Mouse (Mus musculus): ENCODE results near the gene Rab37.

The Rab37 gene

DNA sequence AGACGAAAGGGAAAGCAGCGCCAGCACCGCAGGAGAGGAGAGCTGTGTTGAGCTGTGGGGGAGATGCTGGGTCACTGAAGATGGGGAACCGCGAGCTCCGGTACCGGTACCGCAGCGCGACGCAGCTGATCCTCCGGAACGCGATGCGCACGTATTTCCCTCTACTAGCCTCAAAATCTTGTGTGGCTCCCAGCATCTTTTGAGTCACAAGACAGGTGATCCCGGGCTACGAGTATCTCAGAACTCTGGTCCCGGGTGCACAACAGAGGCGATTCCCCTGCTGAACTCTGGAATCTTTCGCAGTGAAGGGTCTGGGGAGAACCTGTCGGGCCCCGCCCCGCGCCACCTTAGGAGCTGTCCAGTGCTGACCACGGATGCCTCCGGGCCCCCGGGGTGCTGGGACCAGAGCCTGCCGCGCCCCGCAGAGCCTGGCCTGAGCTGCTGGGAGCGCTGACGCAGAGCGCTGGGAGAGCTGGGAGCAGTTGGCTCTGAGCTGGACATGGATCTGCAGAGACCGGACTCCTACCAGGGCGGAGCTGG lies at the start of gene Rab37:
Rab37 (plus strand) TSS at position 70 of the 540 bp plus-strand sequence.
- DNase-seq: peak; percentile 58

DNA sequence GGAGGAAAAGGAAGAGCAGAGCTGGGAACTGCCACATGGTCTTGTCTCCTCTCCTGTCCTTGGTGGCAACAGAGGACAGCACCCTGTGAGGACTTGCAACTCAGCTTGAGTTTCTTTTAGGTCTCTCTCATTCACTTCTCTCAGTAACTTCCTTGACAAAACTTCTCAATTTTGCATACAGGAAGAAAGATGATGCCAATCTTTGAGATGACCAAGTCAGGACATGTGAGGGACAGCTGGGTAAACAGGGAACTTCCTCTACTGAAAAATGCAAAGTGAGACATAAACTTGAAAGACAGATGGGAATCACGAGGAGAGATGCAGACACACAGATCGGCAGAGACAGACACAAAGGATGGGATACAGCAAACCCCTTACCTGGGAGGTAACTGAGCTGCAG lies 43.0 kb upstream of the Rab37 start, which contains the start of gene Cd300ld3:
Cd300ld3 (minus strand) TSS at position 151 of the 400 bp plus-strand sequence.
- DNase-seq: no peak

DNA sequence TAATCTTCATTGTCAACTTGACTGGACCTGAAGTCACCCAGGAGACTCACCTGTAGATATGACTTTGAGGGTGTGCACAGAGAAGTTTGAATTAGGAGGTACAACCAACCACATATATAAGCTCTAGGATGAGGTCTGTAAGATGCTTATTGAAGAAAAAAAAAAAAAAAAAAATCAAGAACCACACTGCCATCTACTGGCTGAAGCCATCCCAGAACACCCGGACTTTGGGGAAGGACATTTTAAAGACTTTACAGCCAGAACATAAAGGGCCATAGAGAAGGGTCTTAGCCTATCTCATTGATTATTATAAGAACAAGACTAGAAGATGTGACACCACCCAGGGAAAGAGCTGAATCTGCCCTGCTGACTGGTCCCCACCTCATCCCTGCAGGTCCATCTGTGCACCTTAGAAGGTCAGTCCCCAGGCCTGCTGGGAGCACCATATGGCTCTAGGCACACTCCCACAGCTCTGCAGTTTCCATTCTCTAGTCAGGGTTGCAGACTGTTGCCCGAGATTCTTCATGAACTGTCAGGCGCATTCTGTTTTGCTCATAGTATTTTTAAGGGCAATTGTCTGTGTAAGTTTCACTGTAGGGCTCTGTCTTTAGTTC lies 41.8 kb upstream of the Rab37 start:
- DNase-seq: no peak

DNA sequence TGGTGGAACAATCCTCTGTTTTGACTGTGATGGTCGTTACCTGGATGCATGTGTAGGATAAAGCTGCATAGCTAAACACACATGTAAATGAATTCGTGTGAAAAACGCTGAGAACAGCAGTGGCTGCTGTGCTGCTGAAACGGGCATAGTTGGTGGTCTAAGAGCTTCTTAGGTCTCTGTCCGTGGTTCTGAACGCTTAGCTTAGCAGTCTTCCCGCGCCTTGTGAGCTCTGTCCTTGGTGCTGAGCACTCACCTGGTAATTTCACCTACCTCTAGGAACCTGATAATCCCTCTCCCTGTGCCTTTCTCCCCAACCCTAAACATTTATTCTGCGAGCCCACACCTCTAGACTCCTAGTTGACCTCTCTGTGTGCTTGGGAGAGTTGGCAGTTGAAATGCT lies 39.0 kb upstream of the Rab37 start:
- DNase-seq: peak; percentile 76

DNA sequence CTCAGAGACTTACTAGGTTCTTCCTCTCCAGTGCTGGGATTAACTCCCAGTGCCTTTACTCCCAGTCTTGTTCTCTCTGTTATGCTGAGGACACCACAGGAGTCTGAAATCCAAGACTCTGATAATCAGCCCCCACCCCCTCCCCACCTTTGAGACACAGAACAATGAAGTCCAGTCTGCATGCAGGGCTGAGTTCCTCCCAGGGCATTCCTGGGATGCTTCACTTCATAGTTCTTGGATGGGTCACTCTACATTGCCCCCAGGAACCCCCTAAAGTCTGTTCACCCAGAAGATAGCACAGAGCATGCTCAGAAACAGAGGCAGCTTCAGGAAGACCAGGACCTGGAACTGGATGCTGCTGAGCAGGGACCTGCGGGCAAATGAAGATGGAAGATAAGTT lies 38.2 kb upstream of the Rab37 start:
- DNase-seq: no peak

DNA sequence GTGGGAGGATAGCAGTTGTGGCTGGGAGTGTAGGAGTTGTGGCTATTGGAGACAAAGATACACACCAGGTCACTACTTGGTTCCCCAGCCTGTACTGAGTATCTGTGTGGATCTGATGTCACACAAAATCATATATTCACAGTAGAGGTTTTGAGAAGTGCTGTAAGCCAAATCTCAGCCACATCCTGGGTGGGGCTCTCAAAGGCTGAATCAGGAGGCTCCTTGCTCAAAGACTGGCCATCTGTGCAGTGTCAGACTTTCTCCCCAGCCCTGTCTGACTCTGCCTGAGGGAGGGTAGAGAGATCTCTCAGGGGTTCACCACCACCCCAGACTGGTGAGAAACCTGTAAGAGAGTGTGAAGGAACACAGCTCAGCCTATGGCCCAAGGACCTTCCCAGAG lies 36.7 kb upstream of the Rab37 start:
- DNase-seq: no peak

DNA sequence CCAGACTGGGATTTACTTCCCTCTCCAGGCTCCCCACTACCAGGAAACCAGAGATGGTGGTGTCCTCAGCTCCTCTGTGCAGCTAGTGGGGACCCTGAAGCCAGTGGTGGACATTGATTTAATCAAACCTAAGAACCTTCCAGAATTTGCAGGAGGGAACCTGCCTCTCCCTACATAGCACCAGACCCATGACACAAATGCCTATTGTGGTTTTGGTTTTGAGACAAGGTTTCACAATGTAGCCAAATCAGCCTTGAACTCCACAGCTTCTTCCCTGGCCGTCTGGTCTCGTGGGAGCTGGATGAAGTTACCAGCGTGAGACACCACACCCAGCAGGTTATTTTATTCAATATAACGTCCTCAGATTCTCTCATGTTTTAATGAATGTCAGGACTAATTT lies 32.5 kb upstream of the Rab37 start:
- DNase-seq: no peak

DNA sequence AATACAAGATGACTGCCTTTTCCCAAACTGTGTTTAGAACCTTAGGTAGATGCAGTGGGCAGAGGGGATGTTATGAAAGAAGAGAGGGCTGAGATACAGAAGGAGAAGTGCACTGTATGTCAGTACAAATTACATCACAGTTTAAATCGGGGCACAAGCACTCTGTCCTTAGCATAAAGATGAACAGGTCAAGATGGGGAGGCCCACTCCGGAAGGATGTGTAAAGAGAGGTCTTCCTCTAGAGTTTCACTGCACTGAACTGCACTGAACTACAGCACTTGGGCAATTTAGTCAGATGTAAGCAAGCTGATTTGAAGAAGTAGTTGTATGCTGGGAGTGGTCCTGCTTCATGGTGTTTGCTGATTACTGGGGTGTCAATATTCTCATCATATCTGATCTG lies 31.4 kb upstream of the Rab37 start:
- DNase-seq: no peak

DNA sequence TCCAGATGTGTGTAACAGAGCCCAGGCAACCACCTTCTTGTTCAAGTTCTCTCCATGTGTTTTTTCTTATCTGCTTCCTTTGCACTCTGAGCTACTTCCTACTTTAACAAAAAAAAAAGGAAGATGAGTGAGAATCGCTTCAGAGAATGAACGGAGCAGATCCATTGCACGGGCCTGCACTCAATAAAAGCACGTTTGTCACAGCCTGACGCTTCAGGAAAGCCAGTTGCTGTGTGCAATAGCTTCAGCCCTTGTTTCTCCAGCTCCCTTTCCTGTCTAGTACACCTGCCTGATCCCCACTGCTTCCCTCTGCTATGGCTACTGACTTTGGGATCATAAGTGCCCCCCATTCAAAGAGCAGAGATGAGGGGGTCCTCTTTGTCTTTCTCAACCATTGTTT lies 29.2 kb upstream of the Rab37 start, which contains the start of gene Cd300e:
Cd300e (minus strand) TSS at position 101 of the 400 bp plus-strand sequence.
- no peak for DNase-seq

DNA sequence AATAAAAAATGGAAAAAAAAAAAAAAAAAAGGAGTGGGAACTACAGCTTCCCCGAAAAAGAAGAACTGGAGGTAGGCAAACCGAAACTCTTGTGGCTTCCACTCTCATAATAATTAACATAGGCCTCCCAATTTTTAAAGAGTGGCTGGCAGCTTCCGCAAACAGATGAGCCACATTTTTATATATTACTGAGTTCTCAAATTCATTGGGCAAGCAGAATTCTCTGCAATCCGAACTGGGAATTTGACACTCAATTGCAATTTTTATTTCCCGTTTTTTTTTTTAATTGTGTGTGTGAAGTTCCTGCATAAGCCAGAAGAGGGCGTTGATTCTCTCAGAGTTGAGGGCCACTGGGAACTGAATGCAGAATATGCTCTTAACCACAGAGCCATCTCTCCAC lies 24.5 kb upstream of the Rab37 start:
- DNase-seq: no peak

DNA sequence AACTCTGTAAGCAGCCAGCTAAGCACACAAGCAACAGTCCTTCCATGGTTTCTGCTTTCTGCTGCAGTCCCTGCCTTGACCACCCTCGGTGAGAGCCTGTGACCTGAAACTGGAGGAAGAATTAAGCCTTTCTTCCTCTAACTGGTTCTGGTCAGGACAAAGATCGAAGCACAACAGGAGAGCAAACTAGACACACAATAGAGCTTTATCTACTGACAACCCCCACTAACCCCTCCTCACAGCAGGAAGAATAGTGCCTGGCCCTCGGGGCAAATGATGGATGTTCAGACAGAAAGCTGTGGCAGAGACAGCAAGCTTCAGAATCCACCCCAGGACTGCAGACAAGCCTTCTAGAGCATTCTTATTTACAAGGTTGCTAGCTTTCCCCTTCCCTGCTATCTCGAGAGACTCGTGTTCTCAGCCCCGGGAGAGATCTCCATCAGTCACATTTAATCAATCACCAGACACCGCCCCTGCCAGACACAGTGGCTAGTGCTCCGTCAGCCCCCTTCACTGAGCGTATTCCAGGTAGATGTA lies 20.1 kb upstream of the Rab37 start:
- no peak for DNase-seq

DNA sequence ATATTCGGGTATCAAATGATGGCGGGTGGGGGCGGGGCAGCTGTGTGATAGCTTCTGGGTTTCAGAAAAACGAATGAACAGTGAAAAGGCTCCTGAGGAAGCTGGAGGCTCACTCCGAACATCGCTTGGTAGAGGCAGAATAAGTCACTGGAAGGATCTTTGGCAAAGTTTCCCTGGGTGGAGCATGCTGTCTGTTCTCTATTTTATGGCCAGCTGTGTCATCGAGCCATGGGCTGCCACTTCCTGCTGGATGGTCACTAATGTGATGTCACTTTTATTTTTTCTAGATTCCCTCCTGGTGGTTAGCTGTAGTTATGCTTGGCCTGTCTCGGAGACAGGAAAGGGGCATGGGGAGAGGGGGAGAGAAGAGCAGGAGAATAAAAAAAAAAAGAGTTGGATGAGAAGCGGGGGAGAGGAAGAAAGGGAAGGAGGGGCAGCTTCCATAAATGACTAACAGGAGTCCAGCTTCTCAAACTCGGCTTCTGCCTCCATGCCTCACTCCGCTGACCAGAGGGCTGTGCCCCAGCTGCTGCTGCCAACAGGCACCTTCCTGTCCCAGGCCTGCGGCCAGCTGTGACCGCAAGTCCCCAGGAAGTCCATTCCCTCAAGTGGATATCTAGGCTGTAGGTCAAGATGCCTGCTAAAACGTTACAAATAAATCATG lies 19.5 kb upstream of the Rab37 start:
- no peak for DNase-seq

DNA sequence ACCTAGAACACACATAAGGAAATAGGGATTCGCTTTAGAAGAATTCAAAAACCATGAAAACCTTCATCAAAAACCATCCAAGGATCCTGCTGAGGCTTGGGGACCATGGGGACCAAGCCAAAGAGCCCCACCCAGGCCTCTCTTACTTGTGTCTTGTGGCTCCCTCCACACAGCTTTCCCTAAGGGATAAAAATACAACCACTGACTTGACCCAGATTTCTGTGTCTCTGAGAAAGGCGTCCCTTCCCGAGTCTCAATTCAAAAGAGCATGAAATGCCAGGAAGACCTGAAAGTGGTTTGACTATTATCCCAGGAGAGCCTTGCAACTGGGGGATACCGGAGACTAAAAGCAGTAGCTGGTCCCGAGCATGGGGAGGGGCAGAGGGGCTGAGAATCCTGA lies 18.2 kb upstream of the Rab37 start:
- no peak for DNase-seq

DNA sequence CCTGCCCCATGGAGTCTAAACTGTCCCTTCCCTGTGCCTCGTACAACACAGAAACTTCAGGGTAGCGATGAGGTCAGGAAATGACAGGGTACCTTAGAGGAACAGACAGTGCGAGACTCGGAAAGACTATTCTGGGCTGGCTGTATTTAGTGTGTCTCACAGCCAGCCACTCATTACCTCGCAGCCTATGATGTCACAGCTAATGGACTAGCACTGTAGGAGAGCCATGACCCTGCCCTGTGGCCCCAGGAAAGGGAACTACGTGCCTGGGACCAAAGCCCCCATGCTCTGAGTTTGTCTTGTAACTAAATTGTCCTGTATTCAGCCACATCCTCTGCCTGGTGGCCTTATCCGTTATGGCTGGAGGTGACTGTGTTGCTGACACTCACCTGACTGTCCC lies 15.8 kb upstream of the Rab37 start:
- DNase-seq: no peak

DNA sequence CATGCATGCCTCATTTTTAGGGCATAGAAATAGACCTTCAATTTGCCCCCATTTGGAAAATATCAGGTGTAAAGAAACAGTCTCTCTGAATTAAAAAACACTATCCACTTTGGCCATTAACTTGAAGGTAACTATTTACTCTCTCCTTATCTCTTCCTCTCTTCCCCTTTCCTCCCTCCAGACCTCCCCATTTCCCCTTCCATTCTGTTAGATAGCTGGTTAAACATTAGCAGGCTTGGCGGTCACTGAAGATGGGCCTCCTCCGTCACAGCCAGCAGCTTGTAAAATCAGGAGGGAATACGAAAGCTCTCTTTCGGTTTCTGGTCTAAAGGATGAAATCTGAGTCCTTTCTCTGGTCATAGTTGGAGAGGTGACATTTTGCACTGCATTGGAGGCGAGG lies 15.4 kb upstream of the Rab37 start:
- no peak for DNase-seq

DNA sequence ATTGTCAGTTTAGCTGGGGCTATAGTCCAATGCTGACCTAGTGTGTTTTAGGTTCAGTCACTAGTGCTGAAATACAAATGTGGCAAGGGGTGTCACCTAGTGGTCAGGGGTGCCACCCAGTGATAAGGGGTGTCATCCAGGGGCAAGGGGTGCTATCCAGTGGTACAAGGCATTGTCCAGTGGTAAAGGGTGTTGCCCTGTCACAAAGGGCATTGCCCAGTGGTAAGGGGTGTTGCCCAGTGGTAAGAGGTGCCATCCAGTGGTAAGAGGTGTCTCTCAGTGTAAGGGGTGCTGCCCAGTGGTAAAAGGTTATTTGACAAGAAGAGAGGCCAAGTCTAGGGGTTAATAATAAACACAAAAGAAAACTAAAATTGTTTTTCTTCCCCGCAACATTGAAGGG lies 13.8 kb upstream of the Rab37 start:
- no peak for DNase-seq

DNA sequence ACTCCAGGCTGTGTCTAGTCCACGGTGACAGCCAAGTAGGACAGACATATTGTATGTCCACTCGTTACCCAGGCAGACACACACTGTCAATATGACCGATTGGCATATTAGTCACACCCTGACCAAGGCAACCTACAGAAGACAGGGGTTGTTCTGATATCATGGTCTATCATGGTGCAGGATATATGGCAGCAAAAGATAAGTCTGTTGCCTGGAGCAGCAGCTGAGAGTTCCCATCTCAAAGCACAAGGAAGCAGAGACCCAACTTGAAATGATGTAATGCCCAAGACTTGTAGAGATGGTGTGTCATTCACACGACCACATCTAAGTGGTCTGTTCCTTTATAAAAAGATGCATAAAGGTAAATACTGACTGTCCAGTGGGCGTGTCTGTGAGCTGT lies 12.6 kb upstream of the Rab37 start:
- DNase-seq: no peak

DNA sequence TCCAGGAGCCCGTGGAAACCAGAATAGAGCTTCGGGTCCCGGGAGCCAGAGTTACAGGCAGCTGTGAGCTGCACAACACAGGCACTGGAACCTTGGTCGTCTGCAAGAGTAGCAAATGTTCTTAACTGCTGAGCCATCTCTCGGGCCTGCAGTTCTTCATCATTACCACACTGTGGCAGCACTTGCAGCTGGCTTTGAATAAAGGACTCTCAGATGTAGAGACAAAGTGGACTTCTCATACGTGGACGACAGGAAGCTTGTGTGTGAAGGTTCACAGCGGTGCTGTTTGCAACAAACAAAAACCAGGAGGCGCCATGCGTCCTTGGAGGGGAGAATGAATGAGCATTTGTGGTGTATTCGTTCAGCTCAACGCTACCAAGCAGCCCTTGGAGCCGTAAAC lies 10.3 kb upstream of the Rab37 start:
- DNase-seq: peak; percentile 55

DNA sequence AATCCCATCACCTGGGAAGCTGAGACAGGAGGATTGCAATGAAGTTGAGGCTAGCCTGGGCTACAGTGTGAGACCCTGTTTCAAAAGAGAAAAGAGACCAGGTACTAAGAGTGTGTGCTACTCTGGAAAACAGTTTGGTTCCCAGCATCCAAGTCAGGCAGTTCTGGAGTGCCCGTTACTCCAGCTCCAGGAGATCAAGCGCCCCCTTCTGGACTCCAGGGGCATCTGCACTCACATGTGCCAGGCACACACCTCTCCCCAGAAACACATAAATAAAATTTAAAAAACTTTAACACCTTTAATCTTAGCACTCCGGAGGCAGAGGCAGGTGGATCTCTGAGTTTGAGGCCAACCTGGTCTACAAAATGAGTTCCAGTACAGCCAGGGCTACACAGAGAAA lies 9.9 kb upstream of the Rab37 start:
- DNase-seq: no peak

DNA sequence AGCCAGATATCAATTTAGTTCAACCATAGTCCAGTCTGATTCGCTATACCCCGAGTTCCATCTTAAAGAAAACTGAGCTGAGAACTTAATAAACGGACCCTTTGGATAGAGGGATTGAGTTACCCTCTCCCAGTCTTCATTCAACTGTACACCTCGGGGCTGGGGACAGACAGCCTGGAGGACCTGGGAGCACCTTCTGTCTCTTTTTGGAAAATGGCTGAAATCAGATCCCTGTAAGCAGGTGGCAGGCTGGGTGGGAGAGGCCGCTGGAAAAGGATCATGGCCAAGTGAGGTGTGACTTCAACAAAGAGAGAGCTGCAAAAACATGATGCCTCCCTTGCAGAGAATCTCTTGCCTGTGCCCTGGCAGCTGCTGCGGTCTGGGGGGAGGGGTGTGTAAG lies 9.0 kb upstream of the Rab37 start:
- DNase-seq: no peak

DNA sequence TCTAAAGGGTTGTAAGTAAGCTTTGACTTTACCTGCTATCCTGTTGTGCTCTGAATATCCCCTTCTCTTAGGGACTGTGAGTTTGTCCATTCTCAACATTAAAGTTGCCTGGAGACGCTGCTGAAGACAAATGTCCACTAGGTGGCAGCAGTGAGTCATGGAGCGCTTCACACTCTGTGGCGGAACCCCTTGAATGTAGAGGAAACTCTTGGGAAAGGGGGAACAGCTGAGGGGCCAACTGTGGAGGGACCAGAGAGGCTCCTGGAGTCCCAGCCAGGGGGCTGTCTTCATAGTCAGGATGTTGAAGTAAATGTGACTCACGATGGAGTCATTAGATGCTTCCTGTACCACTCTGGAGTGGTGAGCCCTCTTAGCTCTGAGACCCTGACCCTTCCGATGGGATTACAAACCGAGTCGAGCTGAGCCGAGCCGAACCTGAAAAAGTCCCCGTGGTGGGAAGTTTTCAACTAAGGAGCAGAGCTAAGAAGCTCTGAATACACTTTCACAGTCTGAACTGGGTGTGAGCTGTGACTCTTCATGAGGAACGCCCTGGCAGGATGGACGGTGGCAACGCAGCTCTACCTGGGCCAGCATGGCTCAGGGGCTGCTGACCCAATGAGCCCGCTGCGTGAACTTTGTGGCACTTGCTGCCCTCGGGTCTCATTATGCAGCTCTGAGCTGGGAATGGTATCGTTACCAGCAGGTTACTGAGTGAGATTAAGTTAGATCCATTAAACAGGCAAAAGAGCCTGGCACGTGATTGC lies 7.7 kb upstream of the Rab37 start:
- DNase-seq: peak; percentile 83

DNA sequence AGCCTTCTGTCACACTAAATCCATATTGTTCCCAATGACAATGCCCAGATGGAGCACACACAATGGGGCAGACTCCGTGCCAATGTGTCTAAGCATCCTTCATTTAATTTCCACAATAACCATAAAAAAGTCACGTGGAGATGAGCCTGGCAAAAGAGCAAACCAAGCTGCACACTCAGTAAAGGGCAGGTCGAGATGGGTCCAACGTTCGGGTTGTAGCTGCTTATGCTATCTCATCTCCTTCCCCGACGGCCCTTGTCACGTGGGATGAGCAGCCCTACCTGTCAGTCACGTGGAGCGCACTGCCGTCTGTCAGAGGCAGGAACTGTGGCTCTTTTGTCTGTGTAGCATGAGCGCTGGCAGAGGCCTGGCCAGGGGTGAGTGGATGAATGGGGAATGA lies 6.6 kb upstream of the Rab37 start:
- no peak for DNase-seq

DNA sequence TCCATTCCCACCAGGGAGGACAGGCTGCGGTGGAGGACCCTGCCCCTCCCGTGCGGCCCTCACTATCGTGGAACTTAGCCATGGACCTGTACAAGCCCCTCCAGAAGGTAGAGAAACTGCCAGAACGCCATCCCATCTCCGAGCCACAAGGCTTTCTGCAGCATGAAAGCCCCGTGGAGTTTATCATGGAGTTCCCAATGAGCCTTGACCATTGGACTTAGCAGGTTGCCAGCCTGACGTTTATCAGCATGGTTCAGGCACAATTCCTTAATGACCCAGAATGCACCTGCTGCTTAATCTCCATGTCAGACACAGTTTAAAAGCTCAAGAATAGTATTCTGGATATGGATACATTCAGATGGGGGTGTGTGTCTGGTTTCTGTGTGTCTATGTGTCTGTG lies 6.2 kb upstream of the Rab37 start:
- DNase-seq: no peak

DNA sequence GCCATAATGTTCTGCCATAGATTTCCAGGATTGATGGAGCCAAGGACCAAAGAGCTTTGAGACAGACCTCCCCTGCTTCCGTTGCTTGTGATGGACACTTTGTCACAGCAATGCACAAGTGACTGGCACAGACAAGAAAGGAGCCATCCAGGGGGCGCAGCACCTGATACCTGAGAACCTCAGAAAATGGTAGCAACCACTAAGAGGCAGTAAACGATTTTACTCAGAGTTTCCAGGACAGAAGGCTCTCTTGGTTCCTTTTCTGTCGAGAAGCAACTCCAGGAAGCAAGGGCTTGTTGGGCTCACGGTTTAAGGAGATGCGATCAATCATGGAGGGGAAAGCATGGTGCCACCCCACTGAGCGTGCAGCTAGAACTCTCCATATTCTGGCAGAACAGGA lies 5.0 kb upstream of the Rab37 start:
- DNase-seq: no peak

Measured in thymus, postnatal 4 days (tissue).